Mouse (Mus musculus) liver, adult 2 months (tissue): ENCODE measurements around the gene Ranbp6.
A peak's percentile ranks its signal among the peaks of the same experiment; 100 is the strongest.

Experiments
- CTCF ChIP-seq: fragments of 200-500 bp; IDR thresholded peaks from 2 replicates; pipeline ENCODE4 v1.5.1; 2011; ENCODE audit warnings: low read depth, low read length, control low read depth
- POLR2A ChIP-seq: fragments of 200-500 bp; IDR thresholded peaks from 2 replicates; pipeline ENCODE4 v1.6.1; 2011; ENCODE audit warnings: low read length, control low read depth; ENCODE audit not compliant: insufficient read depth; ENCODE audit errors: extremely low read depth

DNA sequence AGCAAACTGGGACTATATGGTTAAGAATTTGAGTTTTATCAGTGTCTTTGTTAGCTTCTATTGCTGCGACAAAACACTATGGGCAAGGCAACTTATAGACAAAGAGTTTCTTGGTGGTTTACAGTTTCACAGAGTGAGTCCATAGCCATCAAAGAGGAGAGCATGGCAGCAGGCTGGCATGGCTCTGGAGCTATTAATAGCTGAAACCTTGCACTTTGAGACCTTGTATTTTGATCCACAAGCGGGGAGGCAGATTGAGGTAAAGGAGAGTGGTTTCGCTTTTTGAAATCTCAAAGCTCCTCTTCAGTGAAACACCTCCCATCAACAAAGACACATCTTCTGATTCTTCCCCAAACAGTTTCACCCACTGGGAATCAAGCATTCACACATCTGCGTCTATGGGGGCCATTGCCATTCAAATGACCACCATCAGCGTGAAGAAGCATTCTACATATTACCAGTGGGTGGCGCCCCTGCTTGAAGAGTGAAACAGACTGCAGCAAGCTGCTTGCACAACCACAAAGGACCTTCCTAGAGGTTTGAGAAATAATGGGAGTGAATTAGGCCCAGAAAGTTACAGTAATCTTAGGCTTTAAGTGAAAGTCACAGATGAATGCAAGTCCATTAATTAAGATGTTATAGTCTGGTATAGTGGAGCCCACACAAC is 11.4 kb upstream of the Ranbp6 start:
- TF ChIP-seq POLR2A (no peak), CTCF (peak; percentile 69)
